Mouse (Mus musculus) liver, embryonic 16.5 days (tissue): ENCODE measurements at regions not wholly inside any gene's neighbourhood (a gene's known extent, or its start where the extent isn't known, plus 50 kb on each side); places are given as distances from the start of the nearest gene placed in this dataset.

Source experiments
- ATAC-seq: fragments of 200-750 bp; cut with Nextera tagmentation; 2 replicates; pipeline ENCODE4 v1.8.0; 2017; ENCODE audit warnings: low read depth, mild to moderate bottlenecking, moderate number of reproducible peaks, moderate library complexity
- H3K27ac ChIP-seq: fragments of 300-500 bp; sonication (generic); 2 replicates; pipeline ENCODE4 v1.5.1; 2014; ENCODE audit warnings: mild to moderate bottlenecking, low read length
- H3K27me3 ChIP-seq: fragments of 300-500 bp; sonication (generic); 2 replicates; pipeline ENCODE4 v1.6.1; 2014; ENCODE audit warnings: low read depth, low read length, mixed read lengths; ENCODE audit not compliant: control insufficient read depth, insufficient read depth
- H3K36me3 ChIP-seq: fragments of 300-500 bp; sonication (generic); 2 replicates; pipeline ENCODE4 v1.6.1; 2014; ENCODE audit warnings: mild to moderate bottlenecking; ENCODE audit not compliant: control insufficient read depth, insufficient read depth
- H3K4me1 ChIP-seq: fragments of 300-500 bp; sonication (generic); 2 replicates; pipeline ENCODE4 v1.6.1; 2014; ENCODE audit warnings: low read depth, low read length, mixed read lengths; ENCODE audit not compliant: control insufficient read depth
- H3K4me2 ChIP-seq: fragments of 300-500 bp; sonication (generic); 2 replicates; pipeline ENCODE4 v1.6.1; 2014; ENCODE audit warnings: low read depth, low read length, mixed read lengths
- H3K4me3 ChIP-seq: fragments of 300-500 bp; sonication (generic); 2 replicates; pipeline ENCODE4 v1.5.1; 2014; ENCODE audit warnings: low read depth, mild to moderate bottlenecking, low read length
- H3K9ac ChIP-seq: fragments of 300-500 bp; sonication (generic); 2 replicates; pipeline ENCODE4 v1.6.1; 2014; ENCODE audit warnings: low read depth, low read length
- H3K9me3 ChIP-seq: fragments of 300-500 bp; sonication (generic); replicated peaks from 2 replicates; pipeline ENCODE4 v1.6.1; 2016; ENCODE audit warnings: low read length; ENCODE audit not compliant: control insufficient read depth
- WGBS: fragments of 180-500 bp; shearing (Covaris S2); extraction: QIAGEN DNeasy Blood & Tissue Kit; methylation state at CpG from one replicate; pipeline ENCODE4 v1.1.7; 2014; ENCODE audit not compliant: insufficient replicate concordance; 5-methylcytosine and 5-hydroxymethylcytosine counted together

- Histone ChIP-seq H3K27me3 (no peaks in the 10 kb centered on the region), H3K36me3 (no peaks in the 10 kb centered on the region), H3K9me3 (no peaks in the 10 kb centered on the region), H3K9ac (no peak overlapping the region), H3K4me2 (no peak overlapping the region), H3K27ac (no peak overlapping the region), H3K4me1 (no peaks in the 10 kb centered on the region), H3K4me3 (no peak overlapping the region)
- 64% methylated on average over 7 of the region's 7 CpGs for WGBS
- no peak for ATAC-seq
Observed at GRCm38 (mm10) chr9:116366713-116367112, 191.6 kb upstream of the Tgfbr2 start.

- WGBS: 16% methylated on average over 9 of the region's 9 CpGs
- no peak overlapping the region for H3K27ac ChIP-seq
- no peak for ATAC-seq
Observed at GRCm38 (mm10) chr9:116366193-116366592, 191.0 kb upstream of the Tgfbr2 start.

GRCm38 (mm10) chr9:116365701-116366100, 190.5 kb upstream of the Tgfbr2 start:
- H3K4me2 ChIP-seq: no peak overlapping the region

More at GRCm38 (mm10) chr9:116366193-116366592, 191.0 kb upstream of the Tgfbr2 start:
- Histone ChIP-seq H3K9me3 (no peaks in the 10 kb centered on the region), H3K27me3 (no peaks in the 10 kb centered on the region), H3K36me3 (no peaks in the 10 kb centered on the region), H3K4me1 (no peaks in the 10 kb centered on the region), H3K9ac (no peak overlapping the region), H3K4me3 (no peak overlapping the region), H3K4me2 (no peak overlapping the region)

GRCm38 (mm10) chr9:116365016-116365685, 190.0 kb upstream of the Tgfbr2 start:
- Histone ChIP-seq H3K4me3 (no peak overlapping the region), H3K4me1 (no peaks in the 10 kb centered on the region), H3K9me3 (no peaks in the 10 kb centered on the region), H3K27me3 (no peaks in the 10 kb centered on the region), H3K4me2 (no peak overlapping the region), H3K27ac (no peak overlapping the region), H3K36me3 (no peaks in the 10 kb centered on the region), H3K9ac (no peak overlapping the region)
- ATAC-seq: no peak
- 69% methylated on average over 12 of the region's 12 CpGs for WGBS

More at GRCm38 (mm10) chr9:116365701-116366100, 190.5 kb upstream of the Tgfbr2 start:
- no peaks in the 10 kb centered on the region for H3K4me1 ChIP-seq
- H3K4me3 ChIP-seq: no peak overlapping the region
- ATAC-seq: no peak
- H3K27ac ChIP-seq: no peak overlapping the region
- no peaks in the 10 kb centered on the region for H3K36me3 ChIP-seq
- WGBS: 47% methylated on average over 3 of the region's 3 CpGs
- H3K27me3 ChIP-seq: no peaks in the 10 kb centered on the region
- no peak overlapping the region for H3K9ac ChIP-seq
- no peaks in the 10 kb centered on the region for H3K9me3 ChIP-seq

GRCm38 (mm10) chr9:116361092-116361491, 185.9 kb upstream of the Tgfbr2 start:
- Histone ChIP-seq H3K4me2 (no peak overlapping the region), H3K4me1 (no peaks in the 10 kb centered on the region), H3K4me3 (no peak overlapping the region), H3K9ac (no peak overlapping the region), H3K9me3 (no peaks in the 10 kb centered on the region), H3K27ac (no peak overlapping the region), H3K36me3 (no peaks in the 10 kb centered on the region), H3K27me3 (no peaks in the 10 kb centered on the region)
- no peak for ATAC-seq
- WGBS: 56% methylated on average over 3 of the region's 3 CpGs

- WGBS: 61% methylated on average over 7 of the region's 7 CpGs
- Histone ChIP-seq H3K27ac (no peak overlapping the region), H3K27me3 (no peaks in the 10 kb centered on the region), H3K9ac (no peak overlapping the region), H3K4me1 (no peaks in the 10 kb centered on the region; the same call in 1 of the 2 replicates), H3K4me2 (no peak overlapping the region), H3K9me3 (no peaks in the 10 kb centered on the region), H3K4me3 (no peak overlapping the region), H3K36me3 (no peaks in the 10 kb centered on the region)
- ATAC-seq: no peak
Observed at GRCm38 (mm10) chr9:116354056-116354732, 179.0 kb upstream of the Tgfbr2 start.

GRCm38 (mm10) chr9:116352801-116353494, 177.8 kb upstream of the Tgfbr2 start:
- ATAC-seq: 0 out of 2 replicates have a peak, but pooled peaks have one; percentile 42

GRCm38 (mm10) chr9:116350804-116351547, 175.8 kb upstream of the Tgfbr2 start:
- no peaks in the 10 kb centered on the region for H3K27me3 ChIP-seq
- no peak overlapping the region for H3K9ac ChIP-seq
- no peak overlapping the region; the same call in 1 of the 2 replicates for H3K4me2 ChIP-seq
- H3K9me3 ChIP-seq: no peaks in the 10 kb centered on the region
- WGBS: 49% methylated on average over 10 of the region's 10 CpGs
- H3K4me1 ChIP-seq: no peaks in the 10 kb centered on the region; the same call in 1 of the 2 replicates
- peak; percentile 63 for ATAC-seq
- no peak overlapping the region for H3K27ac ChIP-seq
- H3K36me3 ChIP-seq: no peaks in the 10 kb centered on the region
- H3K4me3 ChIP-seq: no peak overlapping the region

More at GRCm38 (mm10) chr9:116352801-116353494, 177.8 kb upstream of the Tgfbr2 start:
- no peaks in the 10 kb centered on the region; the same call in 1 of the 2 replicates for H3K4me1 ChIP-seq
- no peak overlapping the region for H3K9ac ChIP-seq
- H3K4me3 ChIP-seq: no peak overlapping the region
- no peaks in the 10 kb centered on the region for H3K9me3 ChIP-seq
- H3K36me3 ChIP-seq: no peaks in the 10 kb centered on the region
- WGBS: 44% methylated on average over 4 of the region's 4 CpGs
- no peak overlapping the region for H3K4me2 ChIP-seq
- H3K27ac ChIP-seq: no peak overlapping the region
- H3K27me3 ChIP-seq: no peaks in the 10 kb centered on the region
